Mouse (Mus musculus): ENCODE measurements around the gene Dcxr.

The Dcxr gene

GRCm38 (mm10) chr11:120729432-120730050 is 2.5 kb upstream of the Dcxr start:
- peak; percentile 32 to 41 for DNase-seq (ENCODE audit: low spot score in 2 of 2)

GRCm38 (mm10) chr11:120728530-120729240 is 1.6 kb upstream of the Dcxr start:
- DNase-seq (ENCODE audit: low spot score in 2 of 2) = no peak

GRCm38 (mm10) chr11:120727564-120727963 is 483 bp upstream of the Dcxr start:
- DNase-seq (ENCODE audit: low spot score in 2 of 2) = no peak

- no peak for DNase-seq (ENCODE audit: low spot score in 2 of 2)
Observed at GRCm38 (mm10) chr11:120726243-120727168, 575 bp downstream of the Dcxr start.

- no peak for DNase-seq (ENCODE audit: low spot score in 2 of 2)
Observed at GRCm38 (mm10) chr11:120723509-120723908, 3.6 kb downstream of the Dcxr start.

- DNase-seq (ENCODE audit: low spot score in 2 of 2) = no peak
Observed at GRCm38 (mm10) chr11:120722761-120723382, 4.2 kb downstream of the Dcxr start.

GRCm38 (mm10) chr11:120722067-120722630 is 4.9 kb downstream of the Dcxr start:
- DNase-seq (ENCODE audit: low spot score in 2 of 2) = peak in 1 of 2 experiments; percentile 57

GRCm38 (mm10) chr11:120721124-120722066 is 5.7 kb downstream of the Dcxr start, which contains the start of gene Rac3:
Gene Rac3, plus strand, starts transcription at chr11:120721470.
- peak; percentile 84 to 88 for DNase-seq (ENCODE audit: low spot score in 2 of 2)

- peak; percentile 87 to 95 for DNase-seq (ENCODE audit: low spot score in 2 of 2)
Observed at GRCm38 (mm10) chr11:120720450-120720849, 6.6 kb downstream of the Dcxr start.

GRCm38 (mm10) chr11:120719841-120720376 is 7.2 kb downstream of the Dcxr start:
- DNase-seq (ENCODE audit: low spot score in 2 of 2) = peak in 1 of 2 experiments; percentile 44

- DNase-seq (ENCODE audit: low spot score in 2 of 2) = no peak
Observed at GRCm38 (mm10) chr11:120719242-120719641, 7.8 kb downstream of the Dcxr start.

- no peak for DNase-seq (ENCODE audit: low spot score in 2 of 2)
Observed at GRCm38 (mm10) chr11:120715131-120715530, 11.9 kb downstream of the Dcxr start.

- no peak for DNase-seq (ENCODE audit: low spot score in 2 of 2)
Observed at GRCm38 (mm10) chr11:120714546-120714945, 12.5 kb downstream of the Dcxr start.

GRCm38 (mm10) chr11:120713580-120714518 is 13.2 kb downstream of the Dcxr start, which contains the start of the genes Cenpx and Lrrc45:
Gene Cenpx, minus strand, starts transcription at chr11:120713738.
Gene Lrrc45, plus strand, starts transcription at chr11:120713925.
- DNase-seq (ENCODE audit: low spot score in 2 of 2) = peak; percentile 99

GRCm38 (mm10) chr11:120712771-120713568 is 14.1 kb downstream of the Dcxr start:
- DNase-seq (ENCODE audit: low spot score in 2 of 2) = peak; percentile 66 to 77

- no peak for DNase-seq (ENCODE audit: low spot score in 2 of 2)
Observed at GRCm38 (mm10) chr11:120711980-120712604, 15.0 kb downstream of the Dcxr start.

- no peak for DNase-seq (ENCODE audit: low spot score in 2 of 2)
Observed at GRCm38 (mm10) chr11:120710672-120711071, 16.4 kb downstream of the Dcxr start.

Measured in right cerebral cortex, postnatal 10 days (tissue).